Mouse (Mus musculus): ENCODE results near the gene Slc37a2. TPM values are rescaled to one million over a fixed set of nuclear protein-coding genes. Genes with fewer than 3 reads are reported as not detected.
A peak's percentile ranks its signal among the peaks of the same experiment; 100 is the strongest.

Gene Slc37a2
- polyA plus RNA-seq, 1 experiment = 1.5 TPM

DNA sequence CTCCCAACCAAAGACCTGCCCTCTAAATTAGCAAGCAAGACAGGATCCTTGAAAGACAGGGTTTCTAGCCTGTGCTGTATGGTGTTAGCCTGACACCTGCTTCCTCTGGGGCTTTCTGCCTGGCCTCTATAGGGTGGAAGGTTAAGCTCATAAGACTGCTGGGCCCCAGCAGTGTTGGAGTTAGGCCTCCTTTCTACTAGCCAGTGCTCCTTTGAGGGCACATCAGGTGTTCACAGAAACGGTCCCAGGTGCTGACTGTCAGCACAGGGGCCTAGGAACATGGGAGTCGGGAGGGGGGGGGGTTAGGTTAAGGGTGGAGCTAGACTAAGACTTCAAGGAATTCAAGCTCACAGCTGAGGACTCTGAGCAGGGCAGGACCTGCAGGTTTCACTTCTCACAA is 10.1 kb downstream of the Slc37a2 start:
- no peak for DNase-seq (ENCODE audit: low read depth)
- TF ChIP-seq POLR2A (IDR thresholded peaks at IDR 0.05; ENCODE audit: borderline replicate concordance, extremely low read depth, insufficient read depth, insufficient read length, poor library complexity, severe bottlenecking) (no peak), CTCF (IDR thresholded peaks at IDR 0.05; ENCODE audit: borderline replicate concordance, extremely low read depth, insufficient read depth, insufficient read length) (no peak)

DNA sequence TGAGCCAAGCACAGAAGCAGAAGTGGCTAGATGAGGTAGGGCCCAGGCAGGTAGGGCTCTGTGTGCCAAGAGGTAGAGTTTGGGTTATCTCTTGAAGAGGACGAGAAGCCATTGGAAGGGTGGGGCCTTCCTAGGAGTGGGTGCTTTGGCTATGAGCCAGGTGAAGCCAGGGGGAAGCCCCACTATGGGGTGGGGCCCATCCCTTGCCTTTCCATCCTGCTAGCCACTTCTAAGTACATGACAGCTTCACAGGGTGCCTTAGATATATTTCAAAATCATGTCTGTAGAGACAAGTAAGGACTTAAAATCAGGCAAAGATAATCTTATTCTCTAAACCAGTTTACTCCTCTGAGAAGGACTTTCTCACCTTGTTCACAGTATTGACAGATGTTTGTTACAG is 10.9 kb downstream of the Slc37a2 start:
- DNase-seq (ENCODE audit: low read depth) = no peak

GRCm38 (mm10) chr9:37242764-37243163 is 12.8 kb downstream of the Slc37a2 start:
- no peak for TF ChIP-seq POLR2A (IDR thresholded peaks at IDR 0.05; ENCODE audit: borderline replicate concordance, extremely low read depth, insufficient read depth, insufficient read length, poor library complexity, severe bottlenecking)
- no peak for TF ChIP-seq CTCF (IDR thresholded peaks at IDR 0.05; ENCODE audit: borderline replicate concordance, extremely low read depth, insufficient read depth, insufficient read length)
- DNase-seq (ENCODE audit: low read depth) = no peak

More for the DNA sequence above, 10.9 kb downstream of the Slc37a2 start:
- TF ChIP-seq CTCF (IDR thresholded peaks at IDR 0.05; ENCODE audit: borderline replicate concordance, extremely low read depth, insufficient read depth, insufficient read length) = no peak
- TF ChIP-seq POLR2A (IDR thresholded peaks at IDR 0.05; ENCODE audit: borderline replicate concordance, extremely low read depth, insufficient read depth, insufficient read length, poor library complexity, severe bottlenecking) = no peak

DNA sequence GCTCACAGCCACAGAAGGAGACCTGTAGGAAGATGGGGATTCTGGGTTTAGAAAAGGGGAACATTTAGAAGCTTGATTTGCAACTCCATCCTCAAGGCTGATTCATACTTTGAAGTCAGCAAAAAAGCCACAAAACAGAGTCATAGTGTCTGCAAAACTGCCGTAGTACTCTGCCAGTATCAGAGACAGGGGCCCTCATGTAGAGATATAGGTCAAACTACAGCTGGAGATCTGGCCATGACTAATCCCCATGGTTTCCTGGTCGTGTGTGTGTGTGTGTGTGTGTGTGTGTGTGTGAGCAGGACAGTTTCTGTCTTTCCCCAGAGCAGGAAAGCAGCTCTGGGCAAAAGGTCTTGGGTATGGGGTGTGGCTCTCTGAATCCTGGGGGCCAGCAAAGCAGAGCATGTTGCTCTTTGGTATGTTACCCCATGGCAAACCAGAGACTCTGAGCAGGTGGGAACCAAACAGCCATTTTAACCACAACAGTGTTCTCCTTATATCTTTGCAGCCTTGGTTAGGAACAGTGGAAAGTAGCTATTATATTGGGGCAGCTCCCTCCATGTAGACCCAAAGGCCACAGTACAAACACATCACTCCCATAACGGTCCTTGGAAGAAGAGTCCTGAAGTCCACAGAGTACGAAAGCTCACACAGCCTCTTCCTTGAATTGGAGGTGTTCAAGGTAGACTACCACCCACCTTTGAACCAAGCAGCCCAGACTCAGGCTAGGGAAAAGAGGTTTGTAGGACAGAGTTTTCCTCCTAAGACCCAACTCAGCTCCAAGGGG is 19.4 kb downstream of the Slc37a2 start:
- TF ChIP-seq POLR2A (IDR thresholded peaks at IDR 0.05; ENCODE audit: borderline replicate concordance, extremely low read depth, insufficient read depth, insufficient read length, poor library complexity, severe bottlenecking) = no peak
- no peak for TF ChIP-seq CTCF (IDR thresholded peaks at IDR 0.05; ENCODE audit: borderline replicate concordance, extremely low read depth, insufficient read depth, insufficient read length)
- DNase-seq (ENCODE audit: low read depth) = no peak

GRCm38 (mm10) chr9:37232201-37233195 is 23.0 kb downstream of the Slc37a2 start:
- no peak for TF ChIP-seq CTCF (IDR thresholded peaks at IDR 0.05; ENCODE audit: borderline replicate concordance, extremely low read depth, insufficient read depth, insufficient read length)
- TF ChIP-seq POLR2A (IDR thresholded peaks at IDR 0.05; ENCODE audit: borderline replicate concordance, extremely low read depth, insufficient read depth, insufficient read length, poor library complexity, severe bottlenecking) = no peak
- no peak for DNase-seq (ENCODE audit: low read depth)

- TF ChIP-seq CTCF (IDR thresholded peaks at IDR 0.05; ENCODE audit: borderline replicate concordance, extremely low read depth, insufficient read depth, insufficient read length) (no peak), POLR2A (IDR thresholded peaks at IDR 0.05; ENCODE audit: borderline replicate concordance, extremely low read depth, insufficient read depth, insufficient read length, poor library complexity, severe bottlenecking) (no peak)
- no peak for DNase-seq (ENCODE audit: low read depth)
Measured at GRCm38 (mm10) chr9:37230486-37231195, 24.9 kb downstream of the Slc37a2 start.

DNA sequence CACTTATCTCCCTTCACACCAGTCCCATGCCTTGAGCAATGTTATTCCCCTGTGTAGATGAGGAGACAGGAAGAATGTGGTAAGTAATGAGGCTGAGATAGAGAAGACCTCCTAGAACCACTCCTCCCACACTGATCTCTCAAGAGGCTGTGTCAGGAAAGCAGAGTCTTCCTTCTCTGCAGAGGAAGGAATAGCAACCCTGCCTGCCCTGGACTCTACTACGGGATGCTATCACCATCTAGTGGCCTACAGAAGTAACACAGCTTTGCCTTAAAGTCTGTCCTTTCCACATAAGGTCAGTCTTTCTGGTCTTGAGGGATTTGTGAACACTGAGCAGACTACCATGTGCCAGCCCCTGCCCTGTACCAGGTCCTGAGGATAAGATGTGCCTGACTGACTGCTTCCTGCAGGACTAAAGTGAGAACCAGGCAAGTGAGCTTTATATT is 25.6 kb downstream of the Slc37a2 start:
- TF ChIP-seq POLR2A (IDR thresholded peaks at IDR 0.05; ENCODE audit: borderline replicate concordance, extremely low read depth, insufficient read depth, insufficient read length, poor library complexity, severe bottlenecking) (no peak), CTCF (IDR thresholded peaks at IDR 0.05; ENCODE audit: borderline replicate concordance, extremely low read depth, insufficient read depth, insufficient read length) (peak; percentile 88; the same call in 1 of the 2 replicates)
- DNase-seq (ENCODE audit: low read depth) = peak; percentile 91

DNA sequence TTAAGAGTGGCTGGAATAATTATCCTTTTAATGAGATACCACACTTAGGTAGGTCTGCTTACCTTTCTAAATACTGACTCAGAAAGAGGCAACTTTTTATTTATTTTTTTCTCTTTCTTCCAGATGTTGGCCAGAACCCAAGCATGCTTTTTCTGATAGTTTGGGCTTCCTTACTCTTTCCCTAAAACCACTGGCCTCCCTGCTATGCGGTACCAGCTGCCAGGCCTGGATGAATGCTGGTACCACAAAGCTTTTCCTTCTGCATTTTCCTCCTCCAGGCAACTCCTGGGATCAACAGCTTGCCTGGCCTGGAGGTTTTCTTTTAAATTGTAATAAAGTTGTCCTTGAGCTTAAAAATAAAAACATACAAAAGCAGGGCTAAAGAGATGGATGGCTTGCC is 30.0 kb downstream of the Slc37a2 start:
- no peak for TF ChIP-seq CTCF (IDR thresholded peaks at IDR 0.05; ENCODE audit: borderline replicate concordance, extremely low read depth, insufficient read depth, insufficient read length)
- no peak for TF ChIP-seq POLR2A (IDR thresholded peaks at IDR 0.05; ENCODE audit: borderline replicate concordance, extremely low read depth, insufficient read depth, insufficient read length, poor library complexity, severe bottlenecking)
- DNase-seq (ENCODE audit: low read depth) = no peak

DNA sequence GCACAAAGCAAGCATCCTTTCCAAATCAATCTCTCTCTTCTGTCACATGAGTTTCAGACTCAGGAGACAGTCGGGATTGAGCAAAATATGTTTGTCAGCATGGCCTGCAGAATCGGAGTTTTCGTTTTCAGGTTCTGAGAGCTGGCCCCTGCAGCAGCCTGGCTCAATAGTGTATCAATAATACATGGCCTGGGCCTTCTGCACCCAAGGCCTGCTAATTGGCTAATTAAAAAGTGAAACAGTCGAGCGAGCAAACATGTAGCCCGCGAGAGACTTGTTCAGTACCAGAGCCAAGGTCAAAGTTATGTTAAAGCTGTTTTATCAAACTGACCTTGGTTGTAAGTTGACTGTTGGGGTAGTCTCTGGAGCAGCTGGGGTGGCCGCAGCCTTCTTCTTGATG is 34.8 kb downstream of the Slc37a2 start:
- peak; percentile 47 for DNase-seq (ENCODE audit: low read depth)
- TF ChIP-seq CTCF (IDR thresholded peaks at IDR 0.05; ENCODE audit: borderline replicate concordance, extremely low read depth, insufficient read depth, insufficient read length) (no peak), POLR2A (IDR thresholded peaks at IDR 0.05; ENCODE audit: borderline replicate concordance, extremely low read depth, insufficient read depth, insufficient read length, poor library complexity, severe bottlenecking) (no peak)

- no peak for DNase-seq (ENCODE audit: low read depth)
- TF ChIP-seq CTCF (IDR thresholded peaks at IDR 0.05; ENCODE audit: borderline replicate concordance, extremely low read depth, insufficient read depth, insufficient read length) (no peak), POLR2A (IDR thresholded peaks at IDR 0.05; ENCODE audit: borderline replicate concordance, extremely low read depth, insufficient read depth, insufficient read length, poor library complexity, severe bottlenecking) (no peak)
Measured at GRCm38 (mm10) chr9:37214327-37215060, 41.0 kb downstream of the Slc37a2 start.
